Mouse (Mus musculus): ENCODE data around the gene P2rx1.
A peak's percentile ranks its signal among the peaks of the same experiment; 100 is the strongest.

P2rx1 gene

GRCm38 (mm10) chr11:72998771-72999170 is at the start of gene P2rx1:
P2rx1 (plus strand) TSS chr11:72999103.
- no peak for DNase-seq (ENCODE audit: low read depth)

- no peak for DNase-seq (ENCODE audit: low read depth)
Measured at GRCm38 (mm10) chr11:72951137-72952000, 47.5 kb upstream of the P2rx1 start.

GRCm38 (mm10) chr11:72952226-72952625 is 46.7 kb upstream of the P2rx1 start:
- no peak for DNase-seq (ENCODE audit: low read depth)

- DNase-seq (ENCODE audit: low read depth): no peak
Measured at GRCm38 (mm10) chr11:72952697-72953096, 46.2 kb upstream of the P2rx1 start.

- no peak for DNase-seq (ENCODE audit: low read depth)
Measured at GRCm38 (mm10) chr11:72953116-72953439, 45.8 kb upstream of the P2rx1 start.

GRCm38 (mm10) chr11:72953440-72954151 is 45.3 kb upstream of the P2rx1 start:
- no peak for DNase-seq (ENCODE audit: low read depth)

- DNase-seq (ENCODE audit: low read depth): no peak
Measured at GRCm38 (mm10) chr11:72954216-72954615, 44.7 kb upstream of the P2rx1 start.

GRCm38 (mm10) chr11:72955339-72955974 is 43.4 kb upstream of the P2rx1 start:
- DNase-seq (ENCODE audit: low read depth): no peak

GRCm38 (mm10) chr11:72957318-72957717 is 41.6 kb upstream of the P2rx1 start:
- DNase-seq (ENCODE audit: low read depth): no peak

- no peak for DNase-seq (ENCODE audit: low read depth)
Measured at GRCm38 (mm10) chr11:72959924-72960679, 38.8 kb upstream of the P2rx1 start.

GRCm38 (mm10) chr11:72960723-72961071 is 38.2 kb upstream of the P2rx1 start:
- DNase-seq (ENCODE audit: low read depth): no peak

GRCm38 (mm10) chr11:72961072-72961980 is 37.6 kb upstream of the P2rx1 start, which contains the start of gene Atp2a3:
Atp2a3 (plus strand) TSS chr11:72961169.
- peak; percentile 42 for DNase-seq (ENCODE audit: low read depth)

GRCm38 (mm10) chr11:72962378-72962777 is 36.5 kb upstream of the P2rx1 start:
- DNase-seq (ENCODE audit: low read depth): no peak

- DNase-seq (ENCODE audit: low read depth): no peak
Measured at GRCm38 (mm10) chr11:72963058-72963788, 35.7 kb upstream of the P2rx1 start.

GRCm38 (mm10) chr11:72963789-72964294 is 35.1 kb upstream of the P2rx1 start:
- DNase-seq (ENCODE audit: low read depth): no peak

- DNase-seq (ENCODE audit: low read depth): no peak
Measured at GRCm38 (mm10) chr11:72974995-72975503, 23.9 kb upstream of the P2rx1 start.

GRCm38 (mm10) chr11:72982516-72982915 is 16.4 kb upstream of the P2rx1 start:
- no peak for DNase-seq (ENCODE audit: low read depth)

- DNase-seq (ENCODE audit: low read depth): no peak
Measured at GRCm38 (mm10) chr11:72983283-72983682, 15.6 kb upstream of the P2rx1 start.

- no peak for DNase-seq (ENCODE audit: low read depth)
Measured at GRCm38 (mm10) chr11:72986745-72987144, 12.2 kb upstream of the P2rx1 start.

- no peak for DNase-seq (ENCODE audit: low read depth)
Measured at GRCm38 (mm10) chr11:72987234-72987633, 11.7 kb upstream of the P2rx1 start.
